Mouse (Mus musculus): Measurements from ENCODE around the gene Ccl12. TPM values are rescaled to one million over a fixed set of nuclear protein-coding genes. Genes with fewer than 3 reads are reported as not detected.

The Ccl12 gene
- total RNA-seq (2021), result not detected

- DNase-seq (ENCODE audit: extremely low spot score in 1 of 2, low spot score in 1 of 2), result no peak
Observed at GRCm38 (mm10) chr11:82101529-82101928, at the start of gene Ccl12. TSS of gene Ccl12 (plus strand) at chr11:82101845.

- DNase-seq (ENCODE audit: extremely low spot score in 1 of 2, low spot score in 1 of 2), result no peak
Observed at GRCm38 (mm10) chr11:82053849-82054248, 47.8 kb upstream of the Ccl12 start.

DNA sequence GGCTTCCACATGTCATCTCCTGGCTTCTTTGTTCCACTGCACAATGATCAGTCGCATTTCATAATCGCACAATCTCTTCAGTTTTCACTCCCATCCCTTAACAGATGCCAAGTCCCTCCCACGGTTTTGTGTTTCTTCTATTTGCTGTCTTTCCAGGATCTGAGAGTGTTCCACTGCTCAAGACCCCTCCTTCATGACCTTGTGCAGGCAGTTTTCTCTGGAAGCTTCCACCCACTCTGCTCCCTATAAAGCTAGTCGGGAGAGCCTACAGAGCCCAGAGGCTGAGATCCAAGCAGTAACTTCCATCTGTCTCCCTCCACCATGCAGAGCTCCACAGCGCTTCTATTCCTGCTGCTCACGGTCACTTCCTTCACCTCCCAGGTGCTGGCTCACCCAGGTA is 44.0 kb upstream of the Ccl12 start, which contains the start of gene Ccl11:
Ccl11 (plus strand) TSS at position 178 of the 400 bp plus-strand sequence.
- DNase-seq (ENCODE audit: extremely low spot score in 1 of 2, low spot score in 1 of 2), result no peak

- no peak for DNase-seq (ENCODE audit: extremely low spot score in 1 of 2, low spot score in 1 of 2)
Observed at GRCm38 (mm10) chr11:82062226-82062625, 39.4 kb upstream of the Ccl12 start.

- DNase-seq (ENCODE audit: extremely low spot score in 1 of 2, low spot score in 1 of 2), result no peak
Observed at GRCm38 (mm10) chr11:82063454-82063853, 38.2 kb upstream of the Ccl12 start.

GRCm38 (mm10) chr11:82066953-82067571 is 34.6 kb upstream of the Ccl12 start:
- DNase-seq (ENCODE audit: extremely low spot score in 1 of 2, low spot score in 1 of 2), result no peak

GRCm38 (mm10) chr11:82071076-82071475 is 30.6 kb upstream of the Ccl12 start:
- DNase-seq (ENCODE audit: extremely low spot score in 1 of 2, low spot score in 1 of 2), result no peak

GRCm38 (mm10) chr11:82072374-82072773 is 29.3 kb upstream of the Ccl12 start:
- DNase-seq (ENCODE audit: extremely low spot score in 1 of 2, low spot score in 1 of 2), result no peak

- DNase-seq (ENCODE audit: extremely low spot score in 1 of 2, low spot score in 1 of 2), result no peak
Observed at GRCm38 (mm10) chr11:82072984-82073383, 28.7 kb upstream of the Ccl12 start.

DNA sequence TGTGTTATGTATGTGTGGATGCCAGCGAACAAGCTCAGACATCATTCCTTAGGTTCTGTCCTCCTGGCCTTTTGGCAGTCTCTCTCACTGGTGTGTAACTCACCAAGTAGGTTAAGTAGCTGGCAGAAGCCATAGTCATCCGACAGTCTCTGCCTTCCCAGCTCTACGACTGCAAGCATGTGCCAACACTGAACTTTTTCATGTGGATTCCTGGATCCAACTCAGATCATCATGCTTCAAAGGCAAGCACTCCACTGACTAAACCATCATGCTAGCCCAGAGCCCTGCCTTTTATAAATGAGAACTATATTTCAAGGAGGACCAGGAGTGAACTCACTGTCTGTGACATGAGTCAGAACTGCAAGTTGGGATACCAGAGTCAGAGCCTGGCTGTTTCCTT is 28.0 kb upstream of the Ccl12 start:
- no peak for DNase-seq (ENCODE audit: extremely low spot score in 1 of 2, low spot score in 1 of 2)

DNA sequence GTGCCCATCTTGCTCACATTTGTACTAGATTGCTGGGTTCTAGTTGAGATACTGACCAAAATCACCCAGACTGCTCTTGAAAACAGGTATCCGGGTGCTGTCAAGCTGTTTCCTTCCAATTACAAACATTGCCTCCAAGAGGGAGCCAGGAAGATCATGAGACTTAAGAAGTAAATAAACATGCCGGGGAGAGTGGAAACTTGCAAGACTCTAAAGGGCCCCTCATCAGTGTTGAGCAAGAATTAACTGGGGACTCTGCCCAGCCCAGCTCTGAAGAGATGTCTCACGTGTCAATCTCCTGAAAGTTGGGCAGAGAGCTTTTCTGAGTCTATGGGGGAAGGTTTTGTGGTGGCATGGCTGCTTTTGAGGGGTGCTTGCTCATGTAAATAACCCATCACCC is 24.6 kb upstream of the Ccl12 start:
- DNase-seq (ENCODE audit: extremely low spot score in 1 of 2, low spot score in 1 of 2), result no peak

DNA sequence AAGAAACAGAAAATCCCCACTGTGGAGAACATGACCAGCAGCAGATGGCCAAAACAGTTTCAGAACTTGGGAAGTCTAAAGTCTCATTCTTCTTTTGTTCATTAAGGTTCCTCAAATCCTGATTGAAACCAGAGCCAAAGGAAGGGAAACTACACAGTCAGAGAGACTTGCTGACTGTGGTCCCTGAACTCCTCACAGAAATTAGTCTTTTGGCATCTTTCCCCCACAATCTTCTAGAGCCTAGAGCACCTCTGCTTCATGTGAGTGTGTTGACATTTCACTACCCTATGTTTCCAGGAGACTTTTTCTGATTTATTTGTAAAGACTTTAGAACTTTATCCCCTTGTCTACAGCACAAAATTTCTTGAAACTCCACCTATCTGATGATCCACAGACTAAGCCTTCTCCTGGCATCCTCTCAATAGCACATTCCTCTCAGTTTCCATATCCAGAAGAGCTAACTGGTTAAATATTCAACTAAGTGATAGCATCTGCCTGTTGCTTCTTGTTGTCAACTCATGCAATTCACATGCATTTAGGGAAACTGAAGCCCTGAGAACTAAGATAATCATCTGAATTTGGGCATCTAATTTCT is 23.4 kb upstream of the Ccl12 start:
- no peak for DNase-seq (ENCODE audit: extremely low spot score in 1 of 2, low spot score in 1 of 2)

GRCm38 (mm10) chr11:82080865-82081264 is 20.8 kb upstream of the Ccl12 start:
- no peak for DNase-seq (ENCODE audit: extremely low spot score in 1 of 2, low spot score in 1 of 2)

- no peak for DNase-seq (ENCODE audit: extremely low spot score in 1 of 2, low spot score in 1 of 2)
Observed at GRCm38 (mm10) chr11:82084360-82084759, 17.3 kb upstream of the Ccl12 start.

- no peak for DNase-seq (ENCODE audit: extremely low spot score in 1 of 2, low spot score in 1 of 2)
Observed at GRCm38 (mm10) chr11:82099511-82100323, 1.9 kb upstream of the Ccl12 start.

DNA sequence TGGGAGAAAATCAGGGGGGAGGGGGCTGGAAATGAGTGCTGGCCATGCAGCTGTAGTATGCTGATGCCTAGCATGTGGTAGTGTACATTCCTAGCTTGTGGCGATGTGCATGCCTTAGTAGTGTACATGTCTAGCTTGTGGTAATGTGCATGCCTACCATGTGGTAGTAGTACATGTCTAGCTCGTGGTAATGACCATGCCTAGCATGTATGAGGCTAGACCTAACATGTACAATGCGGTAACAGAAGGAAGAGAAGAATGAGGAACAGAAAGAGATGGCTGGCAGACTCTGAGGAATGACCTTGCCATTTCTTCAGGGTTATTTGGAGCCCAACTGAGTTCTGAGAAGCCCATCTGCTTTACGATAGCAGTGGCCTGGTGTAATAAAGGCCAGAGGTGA is 558 bp upstream of the Ccl12 start:
- no peak for DNase-seq (ENCODE audit: extremely low spot score in 1 of 2, low spot score in 1 of 2)

DNA sequence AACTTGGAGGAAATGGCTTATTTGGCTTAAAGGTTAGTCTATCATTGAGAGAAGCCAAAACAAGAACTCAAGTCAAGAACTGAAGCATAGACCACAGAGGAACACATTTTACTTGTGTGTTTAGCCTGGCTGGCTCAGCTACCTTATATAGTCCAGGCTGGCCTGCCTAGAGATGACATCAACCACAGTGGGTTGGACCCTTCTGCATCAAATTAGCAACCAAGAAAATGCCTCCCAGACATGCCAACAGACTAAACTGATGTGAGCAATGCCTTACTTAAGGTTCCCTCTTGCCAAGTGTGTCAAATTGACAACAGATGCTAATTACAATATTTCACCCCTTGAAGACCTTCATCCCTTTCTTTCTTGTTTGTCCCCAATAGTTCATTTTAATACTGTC is 8.0 kb downstream of the Ccl12 start:
- no peak for DNase-seq (ENCODE audit: extremely low spot score in 1 of 2, low spot score in 1 of 2)

GRCm38 (mm10) chr11:82110372-82111248 is 9.0 kb downstream of the Ccl12 start:
- no peak for DNase-seq (ENCODE audit: extremely low spot score in 1 of 2, low spot score in 1 of 2)

- DNase-seq (ENCODE audit: extremely low spot score in 1 of 2, low spot score in 1 of 2), result no peak
Observed at GRCm38 (mm10) chr11:82114885-82115284, 13.2 kb downstream of the Ccl12 start, which contains the start of gene Ccl8. TSS of gene Ccl8 (plus strand) at chr11:82115185.

DNA sequence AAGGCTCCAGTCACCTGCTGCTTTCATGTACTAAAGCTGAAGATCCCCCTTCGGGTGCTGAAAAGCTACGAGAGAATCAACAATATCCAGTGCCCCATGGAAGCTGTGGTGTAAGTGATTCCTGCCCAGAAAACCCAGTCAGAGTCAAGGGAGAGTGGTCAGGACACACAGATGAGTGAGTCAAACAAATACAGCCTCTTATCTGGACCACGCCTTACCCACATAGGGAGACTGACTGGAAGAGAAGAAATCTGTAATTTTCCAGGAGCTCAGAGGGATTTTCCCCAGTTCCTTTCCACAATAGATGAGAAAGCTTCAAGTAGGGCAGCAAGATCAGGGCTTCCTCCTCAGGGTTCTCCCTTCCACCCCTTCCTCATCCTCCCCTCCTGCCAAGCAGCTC is 14.4 kb downstream of the Ccl12 start:
- DNase-seq (ENCODE audit: extremely low spot score in 1 of 2, low spot score in 1 of 2), result no peak

GRCm38 (mm10) chr11:82132977-82133376 is 31.3 kb downstream of the Ccl12 start:
- no peak for DNase-seq (ENCODE audit: extremely low spot score in 1 of 2, low spot score in 1 of 2)
